Mouse (Mus musculus) embryonic facial prominence, embryonic 12.5 days (tissue): ENCODE results near the gene Zbtb38. TPM values are rescaled to one million over a fixed set of nuclear protein-coding genes. Genes with fewer than 3 reads are reported as not detected.

Experiments used
- ATAC-seq: fragments of 200-750 bp; cut with Nextera tagmentation; 2 replicates; pipeline ENCODE4 v1.8.0; 2017; ENCODE audit not compliant: insufficient number of reproducible peaks, insufficient read depth, low FRiP score, low TSS enrichment
- H3K27ac ChIP-seq: fragments of 300-500 bp; sonication (generic); 2 replicates; pipeline ENCODE4 v1.5.1; 2016; ENCODE audit warnings: mild to moderate bottlenecking
- H3K27me3 ChIP-seq: fragments of 300-500 bp; sonication (generic); 2 replicates; pipeline ENCODE4 v1.6.1; 2016; ENCODE audit warnings: mild to moderate bottlenecking, moderate library complexity
- H3K36me3 ChIP-seq: fragments of 300-500 bp; sonication (generic); 2 replicates; pipeline ENCODE4 v1.6.1; 2016; ENCODE audit warnings: mild to moderate bottlenecking
- H3K4me1 ChIP-seq: fragments of 300-500 bp; sonication (generic); 2 replicates; pipeline ENCODE4 v1.6.1; 2016
- H3K4me2 ChIP-seq: fragments of 300-500 bp; sonication (generic); replicated peaks from 2 replicates; pipeline ENCODE4 v1.6.1; 2016; ENCODE audit warnings: mild to moderate bottlenecking, moderate library complexity
- H3K4me3 ChIP-seq: fragments of 300-500 bp; sonication (generic); 2 replicates; pipeline ENCODE4 v1.5.1; 2016; ENCODE audit warnings: mild to moderate bottlenecking
- H3K9ac ChIP-seq: fragments of 300-500 bp; sonication (generic); 2 replicates; pipeline ENCODE4 v1.6.1; 2016; ENCODE audit warnings: mild to moderate bottlenecking, moderate library complexity
- H3K9me3 ChIP-seq: fragments of 300-500 bp; sonication (generic); 2 replicates; pipeline ENCODE4 v1.6.1; 2016; ENCODE audit warnings: mild to moderate bottlenecking, moderate library complexity
- WGBS: fragments of 180-500 bp; shearing (Covaris S2); methylation state at CpG from one replicate; pipeline ENCODE4 v1.1.7; 2016; 5-methylcytosine and 5-hydroxymethylcytosine counted together
- polyA plus RNA-seq: library from polyadenylated mRNA; unstranded; fragments of >200 nt; fragmentation: Nextera tagmentation; extraction: Ambion mirVana; gene quantifications from 2 replicates; pipeline ENCODE4 v1.2.1, GENCODE M21; 2016

Gene Zbtb38
- polyA plus RNA-seq: 10.5 and 12.3 TPM in 2 replicates

GRCm38 (mm10) chr9:96752603-96753114, at the start of gene Zbtb38:
Gene Zbtb38, minus strand, starts transcription at chr9:96752831.
- H3K9ac ChIP-seq: no peak within 1 kb of the TSS
- H3K9me3 ChIP-seq: no peaks in the 10 kb centered on the region
- H3K27ac ChIP-seq: no peak within 1 kb of the TSS
- H3K4me2 ChIP-seq: no peak within 1 kb of the TSS
- ATAC-seq: peak; percentile 69; the same call in 1 of the 2 replicates
- 0 out of 2 replicates have a peak, but pooled peaks cover 11% of the 10 kb centered on the region for H3K4me1 ChIP-seq
- 41% methylated on average over 15 of the region's 15 CpGs for WGBS
- no peaks in the 10 kb centered on the region for H3K27me3 ChIP-seq
- no peaks in the 10 kb centered on the region for H3K36me3 ChIP-seq
- H3K4me3 ChIP-seq: no peak within 1 kb of the TSS

- H3K36me3 ChIP-seq: no peaks in the 10 kb centered on the region
- H3K4me3 ChIP-seq: no peak overlapping the region
- no peaks in the 10 kb centered on the region for H3K9me3 ChIP-seq
- peaks cover 3% of the 10 kb centered on the region; the same call in 1 of the 2 replicates for H3K4me1 ChIP-seq
- H3K27ac ChIP-seq: no peak overlapping the region
- no peak overlapping the region for H3K9ac ChIP-seq
- no peak for ATAC-seq
- no peaks in the 10 kb centered on the region for H3K27me3 ChIP-seq
- 28% methylated on average over 5 of the region's 5 CpGs for WGBS
- H3K4me2 ChIP-seq: no peak overlapping the region
These were observed 47.6 kb upstream of the Zbtb38 start for GRCm38 (mm10) chr9:96800131-96800825.

DNA sequence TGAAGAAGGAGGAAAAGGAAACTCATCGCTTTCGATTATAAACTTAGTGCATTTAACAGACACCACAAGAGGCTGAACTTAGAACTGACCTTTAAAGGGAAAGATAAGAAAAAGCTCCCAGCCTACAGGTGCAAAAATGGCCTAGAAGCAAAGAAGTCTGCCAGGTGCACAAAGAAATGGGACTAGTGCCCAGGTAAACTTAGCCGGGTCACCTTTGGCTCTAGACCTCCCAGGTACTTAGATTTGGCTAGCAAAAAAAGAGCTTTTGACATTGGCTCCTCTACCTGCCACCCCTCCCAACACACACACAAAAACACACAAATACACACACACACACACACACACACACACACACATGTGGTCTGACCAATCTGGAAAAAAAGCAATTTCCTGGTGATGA, 44.7 kb upstream of the Zbtb38 start:
- Histone ChIP-seq H3K4me3 (no peak overlapping the region), H3K4me1 (peaks cover 6% of the 10 kb centered on the region; the same call in 1 of the 2 replicates), H3K27ac (no peak overlapping the region), H3K36me3 (no peaks in the 10 kb centered on the region), H3K9me3 (no peaks in the 10 kb centered on the region), H3K4me2 (no peak overlapping the region), H3K27me3 (no peaks in the 10 kb centered on the region), H3K9ac (no peak overlapping the region)
- ATAC-seq: no peak
- 98% methylated on average over 3 of the region's 3 CpGs for WGBS

GRCm38 (mm10) chr9:96795399-96795928, 42.8 kb upstream of the Zbtb38 start:
- Histone ChIP-seq H3K36me3 (no peaks in the 10 kb centered on the region), H3K9ac (peak overlapping the region; percentile 63), H3K9me3 (no peaks in the 10 kb centered on the region), H3K4me1 (peaks cover 6% of the 10 kb centered on the region; the same call in 1 of the 2 replicates), H3K4me2 (peak overlapping the region; percentile 58), H3K27ac (peak overlapping the region; percentile 70; the same call in 1 of the 2 replicates), H3K27me3 (no peaks in the 10 kb centered on the region), H3K4me3 (peak overlapping the region; percentile 40)
- WGBS: 10% methylated on average over 10 of the region's 10 CpGs
- peak; percentile 81 for ATAC-seq

- Histone ChIP-seq H3K4me1 (peaks cover 6% of the 10 kb centered on the region; the same call in 1 of the 2 replicates), H3K27ac (no peak overlapping the region), H3K36me3 (no peaks in the 10 kb centered on the region), H3K27me3 (no peaks in the 10 kb centered on the region), H3K4me2 (no peak overlapping the region), H3K4me3 (no peak overlapping the region), H3K9ac (no peak overlapping the region), H3K9me3 (no peaks in the 10 kb centered on the region)
- 87% methylated on average over 2 of the region's 2 CpGs for WGBS
- no peak for ATAC-seq
These were observed 42.0 kb upstream of the Zbtb38 start for GRCm38 (mm10) chr9:96794601-96795000.

DNA sequence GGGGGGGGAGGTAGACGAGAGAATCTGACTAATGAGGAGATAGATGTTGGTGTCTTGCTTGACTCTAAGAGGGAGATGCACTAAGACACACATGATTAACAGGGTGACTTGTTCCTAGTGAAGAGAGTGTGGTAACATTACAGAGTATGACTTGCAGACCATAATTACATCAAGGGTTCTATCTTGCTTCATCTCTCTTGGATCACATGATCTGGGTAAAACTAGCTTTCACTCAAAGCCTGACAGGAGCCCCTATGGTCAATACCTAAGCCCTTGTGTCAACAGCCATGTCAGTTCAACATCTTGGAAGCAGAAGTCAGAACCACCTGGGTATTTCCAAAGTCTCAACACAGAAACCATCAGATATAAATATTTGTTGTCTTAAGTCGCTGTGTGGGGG, 39.9 kb upstream of the Zbtb38 start:
- Histone ChIP-seq H3K4me2 (no peak overlapping the region), H3K4me1 (peaks cover 6% of the 10 kb centered on the region; the same call in 1 of the 2 replicates), H3K27me3 (no peaks in the 10 kb centered on the region), H3K27ac (no peak overlapping the region), H3K36me3 (no peaks in the 10 kb centered on the region), H3K4me3 (no peak overlapping the region), H3K9ac (no peak overlapping the region), H3K9me3 (no peaks in the 10 kb centered on the region)
- no peak for ATAC-seq
- 75% methylated on average over 2 of the region's 2 CpGs for whole genome bisulfite sequencing

DNA sequence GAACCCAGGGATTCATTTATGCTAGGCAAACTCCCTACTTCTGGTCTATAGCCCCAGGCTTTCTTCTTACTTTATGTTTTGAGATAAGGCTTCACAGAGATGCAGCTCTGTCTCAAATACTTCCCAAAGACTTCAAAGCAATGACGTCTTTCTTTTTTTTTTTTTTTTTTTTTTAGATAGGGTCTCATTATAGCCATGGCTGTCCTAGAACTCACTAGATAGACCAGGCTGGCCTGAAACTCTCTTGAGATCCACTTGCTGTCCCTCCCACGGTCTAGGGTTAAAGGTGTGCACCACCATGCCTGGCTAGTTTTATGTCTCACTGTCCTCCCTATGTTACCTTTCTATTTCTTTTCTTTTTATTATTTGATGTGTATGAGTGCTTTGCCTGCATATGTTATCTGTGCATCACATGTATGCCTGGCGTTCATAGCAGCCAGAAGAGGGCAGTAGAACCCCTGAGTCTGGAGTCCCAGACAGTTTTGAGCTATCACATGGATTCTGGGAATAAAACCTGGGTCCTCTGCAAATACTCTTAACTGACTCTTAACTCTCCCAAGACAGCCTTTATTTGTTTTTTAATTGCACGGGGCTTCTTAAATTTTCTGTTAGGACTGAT, 37.9 kb upstream of the Zbtb38 start:
- no peak for ATAC-seq
- WGBS: 44% methylated on average over 4 of the region's 4 CpGs
- Histone ChIP-seq H3K4me2 (no peak overlapping the region), H3K9ac (no peak overlapping the region), H3K4me1 (peaks cover 6% of the 10 kb centered on the region; the same call in 1 of the 2 replicates), H3K27ac (no peak overlapping the region), H3K4me3 (no peak overlapping the region), H3K9me3 (no peaks in the 10 kb centered on the region), H3K36me3 (no peaks in the 10 kb centered on the region), H3K27me3 (no peaks in the 10 kb centered on the region)

DNA sequence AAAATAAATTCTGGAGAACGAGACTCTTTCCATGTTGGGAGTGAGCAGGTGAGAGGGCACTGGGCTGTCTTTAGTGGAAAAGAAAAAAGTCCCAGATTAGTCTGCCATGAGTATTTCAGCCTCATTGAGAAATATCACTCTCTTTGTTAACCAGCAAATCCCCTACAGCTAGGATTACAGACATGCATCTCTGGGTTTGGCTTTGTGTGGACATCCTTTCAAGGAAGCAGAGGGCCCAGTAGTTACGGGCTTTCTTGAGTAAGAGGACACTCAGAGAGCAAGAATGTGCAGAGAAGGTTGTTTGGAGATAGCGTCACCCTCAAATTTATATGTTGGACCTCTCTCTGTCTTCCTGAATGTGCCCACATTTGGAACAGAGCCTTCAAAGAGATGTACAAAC, 37.3 kb upstream of the Zbtb38 start:
- no peak overlapping the region for H3K9ac ChIP-seq
- no peak overlapping the region for H3K27ac ChIP-seq
- no peaks in the 10 kb centered on the region for H3K36me3 ChIP-seq
- no peaks in the 10 kb centered on the region for H3K9me3 ChIP-seq
- H3K27me3 ChIP-seq: no peaks in the 10 kb centered on the region
- no peak overlapping the region for H3K4me2 ChIP-seq
- 70% methylated on average over 3 of the region's 3 CpGs for WGBS
- ATAC-seq: no peak
- no peaks in the 10 kb centered on the region for H3K4me1 ChIP-seq
- H3K4me3 ChIP-seq: no peak overlapping the region

GRCm38 (mm10) chr9:96787797-96788196, 35.2 kb upstream of the Zbtb38 start:
- Histone ChIP-seq H3K27me3 (no peaks in the 10 kb centered on the region), H3K9ac (no peak overlapping the region), H3K4me3 (no peak overlapping the region), H3K4me1 (no peaks in the 10 kb centered on the region), H3K9me3 (no peaks in the 10 kb centered on the region), H3K27ac (no peak overlapping the region), H3K4me2 (no peak overlapping the region), H3K36me3 (no peaks in the 10 kb centered on the region)
- 88% methylated on average over 10 of the region's 10 CpGs for WGBS
- ATAC-seq: no peak

DNA sequence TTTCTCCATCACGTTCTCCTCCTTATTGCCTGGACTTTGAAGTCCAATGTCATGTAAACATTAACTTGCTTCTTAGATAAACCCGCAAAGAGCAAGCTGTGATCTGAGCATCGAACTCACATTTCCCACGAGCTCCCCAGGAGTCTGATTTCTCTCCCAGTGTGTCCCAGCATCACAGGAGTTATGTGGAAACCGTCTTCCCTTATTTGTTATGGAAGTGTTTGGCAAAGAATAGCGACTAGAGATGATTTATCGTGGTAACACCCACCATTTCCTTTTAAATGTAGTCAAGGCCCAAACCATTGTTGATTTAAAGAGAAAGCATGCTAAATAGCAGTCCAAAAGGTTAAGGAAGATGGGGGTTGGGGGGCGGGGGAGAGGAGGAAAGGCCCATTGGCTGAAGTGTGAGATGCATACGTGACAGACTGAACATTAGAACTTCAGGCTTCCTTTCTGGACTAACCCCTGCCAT, 33.3 kb upstream of the Zbtb38 start:
- H3K36me3 ChIP-seq: no peaks in the 10 kb centered on the region
- no peaks in the 10 kb centered on the region for H3K4me1 ChIP-seq
- ATAC-seq: no peak
- no peak overlapping the region for H3K27ac ChIP-seq
- no peak overlapping the region for H3K9ac ChIP-seq
- no peak overlapping the region for H3K4me3 ChIP-seq
- no peaks in the 10 kb centered on the region for H3K9me3 ChIP-seq
- WGBS: 59% methylated on average over 9 of the region's 9 CpGs
- no peak overlapping the region for H3K4me2 ChIP-seq
- H3K27me3 ChIP-seq: no peaks in the 10 kb centered on the region

- Histone ChIP-seq H3K36me3 (no peaks in the 10 kb centered on the region), H3K4me2 (no peak overlapping the region), H3K27me3 (no peaks in the 10 kb centered on the region), H3K4me1 (no peaks in the 10 kb centered on the region), H3K9ac (no peak overlapping the region), H3K27ac (no peak overlapping the region), H3K9me3 (no peaks in the 10 kb centered on the region), H3K4me3 (no peak overlapping the region)
- ATAC-seq: no peak
- 76% methylated on average over 3 of the region's 3 CpGs for WGBS
These were observed 32.6 kb upstream of the Zbtb38 start for GRCm38 (mm10) chr9:96785187-96785586.

DNA sequence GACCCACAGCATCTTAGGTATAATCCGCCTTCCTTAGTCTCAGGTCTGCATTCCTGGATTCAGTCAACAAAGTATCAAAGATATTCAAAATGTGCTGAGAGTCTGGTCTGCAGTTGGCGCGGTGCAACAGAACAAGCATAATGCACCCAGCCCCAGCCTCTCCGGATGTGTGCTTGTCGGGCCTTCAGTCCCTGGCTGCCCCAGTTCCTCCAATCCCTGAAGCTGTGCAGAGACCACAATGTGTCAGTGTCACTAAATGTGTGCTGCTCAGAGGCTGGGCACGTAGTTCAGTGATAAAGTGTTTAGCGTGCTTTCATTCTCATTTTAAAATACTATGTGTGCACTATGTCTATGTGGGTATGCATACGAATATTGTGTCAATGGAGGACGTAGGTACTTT, 31.0 kb upstream of the Zbtb38 start:
- H3K9me3 ChIP-seq: no peaks in the 10 kb centered on the region
- no peak overlapping the region for H3K4me3 ChIP-seq

More for the DNA sequence above, 31.0 kb upstream of the Zbtb38 start:
- no peak overlapping the region for H3K4me2 ChIP-seq
- ATAC-seq: no peak
- H3K36me3 ChIP-seq: no peaks in the 10 kb centered on the region
- H3K4me1 ChIP-seq: no peaks in the 10 kb centered on the region
- no peaks in the 10 kb centered on the region for H3K27me3 ChIP-seq
- H3K27ac ChIP-seq: no peak overlapping the region
- 86% methylated on average over 9 of the region's 9 CpGs for WGBS
- no peak overlapping the region for H3K9ac ChIP-seq
